Mouse (Mus musculus) ES-Bruce4 (cell line): ENCODE measurements around the gene Xlr4b. TPM values are rescaled to one million over a fixed set of nuclear protein-coding genes. Genes with fewer than 3 reads are reported as not detected.
"Not testable (repeated sequence)": the region's sequence is repeated elsewhere in the genome, so short reads cannot be mapped to it uniquely, and the experiment has no call there.

Experiments
- H3K27ac ChIP-seq: 2 replicates; pipeline ENCODE4 v1.5.1; 2012; ENCODE audit warnings: low read length, inconsistent platforms; ENCODE audit not compliant: insufficient read depth
- H3K27me3 ChIP-seq: 2 replicates; pipeline ENCODE4 v1.6.1; 2012; ENCODE audit warnings: mild to moderate bottlenecking, low read length, inconsistent platforms; ENCODE audit not compliant: control insufficient read depth, poor library complexity, insufficient read depth, severe bottlenecking
- H3K36me3 ChIP-seq: 2 replicates; pipeline ENCODE4 v1.6.1; 2012; ENCODE audit warnings: inconsistent platforms, mild to moderate bottlenecking, low read length, moderate library complexity; ENCODE audit not compliant: control insufficient read depth, poor library complexity, insufficient read depth, severe bottlenecking
- H3K4me1 ChIP-seq: one replicate; pipeline ENCODE4 v1.8.1; 2011; ENCODE audit warnings: low read length; ENCODE audit not compliant: control insufficient read depth, insufficient read depth
- H3K4me3 ChIP-seq: 2 replicates; pipeline ENCODE4 v1.5.1; 2011; ENCODE audit warnings: low read depth, mild to moderate bottlenecking, low read length
- H3K9ac ChIP-seq: 2 replicates; pipeline ENCODE4 v1.6.1; 2012; ENCODE audit warnings: low read depth, mild to moderate bottlenecking, inconsistent platforms; ENCODE audit not compliant: poor library complexity, severe bottlenecking
- H3K9me3 ChIP-seq: replicated peaks from 2 replicates; pipeline ENCODE4 v1.6.1; 2012; ENCODE audit warnings: mild to moderate bottlenecking, low read length, inconsistent platforms; ENCODE audit not compliant: control insufficient read depth, poor library complexity, insufficient read depth, severe bottlenecking
- CTCF ChIP-seq: IDR thresholded peaks from one replicate; pipeline ENCODE4 v1.8.1; 2011; ENCODE audit warnings: low read depth, low read length
- EP300 ChIP-seq: IDR thresholded peaks from 2 replicates; pipeline ENCODE4 v1.6.1; 2011; ENCODE audit warnings: low read depth, low read length; ENCODE audit not compliant: insufficient read depth
- POLR2A ChIP-seq: IDR thresholded peaks from one replicate; pipeline ENCODE4 v1.8.1; 2011; ENCODE audit warnings: low read length; ENCODE audit not compliant: insufficient read depth
- polyA plus RNA-seq: library from polyadenylated mRNA; stranded (reverse); fragments of >200 nt; gene quantifications from 2 replicates; pipeline ENCODE4 v1.2.4, GENCODE M21; 2011; ENCODE audit warnings: low read depth; ENCODE audit not compliant: missing spikeins, insufficient read depth, insufficient read length

Gene Xlr4b
- polyA plus RNA-seq: 0.79 TPM in 1 of 2 replicates, not detected in the other

DNA sequence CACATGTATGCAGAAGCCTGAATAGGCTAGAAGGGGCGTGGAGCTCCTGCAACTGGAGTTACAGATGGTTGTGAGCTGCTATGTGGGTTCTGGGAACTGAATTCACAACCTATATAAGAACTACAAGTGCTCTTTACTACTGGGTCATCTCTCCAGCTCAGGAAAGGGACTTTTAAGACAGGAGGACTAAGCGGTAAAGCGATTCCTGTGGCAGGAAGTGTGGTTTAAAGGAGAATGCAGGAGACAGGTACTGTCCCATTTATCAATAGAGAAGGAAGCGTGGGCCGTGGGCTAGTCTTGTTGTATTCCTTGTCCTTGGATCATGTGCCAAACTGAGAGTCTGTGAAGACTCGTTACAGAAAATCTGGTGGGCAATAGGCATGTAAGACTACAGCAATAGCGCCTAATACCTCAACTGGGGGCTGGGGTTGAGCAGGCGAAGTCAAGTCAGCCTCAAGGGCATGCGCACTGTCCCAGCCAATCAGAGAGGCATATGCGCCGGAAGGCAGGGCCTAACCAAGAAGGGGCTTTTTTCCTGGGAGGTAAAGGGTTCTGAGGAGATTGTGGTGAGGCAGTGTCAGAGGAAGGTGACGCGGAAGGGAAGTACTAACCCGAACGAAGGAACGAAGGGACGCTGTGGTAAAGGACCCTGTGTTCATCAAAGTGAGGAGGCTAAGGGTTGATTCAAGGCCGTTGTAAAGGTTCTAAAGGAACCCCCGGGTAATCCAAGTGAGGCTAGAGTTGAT, at the start of gene Xlr4b:
TSS of gene Xlr4b (plus strand) at position 515 of the 746 bp plus-strand sequence.
- H3K36me3 ChIP-seq, H3K9me3 ChIP-seq, H3K4me1 ChIP-seq, H3K27me3 ChIP-seq, H3K4me3 ChIP-seq, H3K9ac ChIP-seq, H3K27ac ChIP-seq: not testable (repeated sequence)

DNA sequence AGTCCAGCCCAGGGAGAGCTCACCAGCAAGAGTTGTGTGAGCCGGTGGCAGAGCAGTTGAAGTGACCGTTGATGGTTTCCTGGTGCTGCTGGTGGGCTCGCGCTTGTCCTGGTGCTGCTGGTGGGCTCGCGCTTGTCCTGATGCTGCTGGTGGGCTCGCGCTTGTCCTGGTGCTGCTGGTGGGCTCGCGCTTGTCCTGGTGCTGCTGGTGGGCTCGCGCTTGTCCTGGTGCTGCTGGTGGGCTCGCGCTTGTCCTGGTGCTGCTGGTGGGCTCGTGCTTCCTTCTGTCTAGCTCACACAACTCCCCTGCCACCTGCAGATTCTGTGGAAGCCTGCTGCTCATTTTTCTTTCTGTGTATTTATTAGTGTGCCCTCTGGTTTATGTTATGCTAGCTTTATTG, 37.2 kb upstream of the Xlr4b start, which contains the start of gene Spin2d:
TSS of gene Spin2d (minus strand) at position 101 of the 400 bp plus-strand sequence.
- not testable (repeated sequence) for H3K9ac ChIP-seq, H3K4me1 ChIP-seq, H3K9me3 ChIP-seq, H3K27ac ChIP-seq, H3K36me3 ChIP-seq, H3K27me3 ChIP-seq, H3K4me3 ChIP-seq

DNA sequence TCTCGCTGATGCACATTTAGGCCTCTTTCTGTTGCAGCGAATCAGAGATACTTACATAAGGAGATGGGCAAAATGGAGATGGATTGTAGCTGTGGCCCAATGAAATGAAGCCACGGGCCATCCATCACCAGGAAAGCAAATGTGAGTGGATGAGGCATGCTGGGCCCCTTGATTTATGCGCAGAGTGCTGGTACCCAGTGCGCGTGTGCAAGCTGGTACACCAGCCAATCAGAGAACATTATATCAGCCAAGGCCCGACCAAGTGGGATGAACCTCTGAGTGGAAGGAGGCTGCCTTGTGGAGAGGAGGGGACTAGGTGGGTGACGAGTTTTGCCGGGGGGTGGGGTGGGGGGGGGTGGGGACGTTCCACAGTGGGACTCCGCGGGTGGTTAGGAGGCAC, 22.2 kb upstream of the Xlr4b start, which contains the start of gene Xlr3b:
TSS of gene Xlr3b (plus strand) at position 274 of the 400 bp plus-strand sequence.
- not testable (repeated sequence) for H3K36me3 ChIP-seq, H3K27me3 ChIP-seq, H3K9me3 ChIP-seq, H3K27ac ChIP-seq, H3K4me3 ChIP-seq, H3K9ac ChIP-seq, H3K4me1 ChIP-seq

DNA sequence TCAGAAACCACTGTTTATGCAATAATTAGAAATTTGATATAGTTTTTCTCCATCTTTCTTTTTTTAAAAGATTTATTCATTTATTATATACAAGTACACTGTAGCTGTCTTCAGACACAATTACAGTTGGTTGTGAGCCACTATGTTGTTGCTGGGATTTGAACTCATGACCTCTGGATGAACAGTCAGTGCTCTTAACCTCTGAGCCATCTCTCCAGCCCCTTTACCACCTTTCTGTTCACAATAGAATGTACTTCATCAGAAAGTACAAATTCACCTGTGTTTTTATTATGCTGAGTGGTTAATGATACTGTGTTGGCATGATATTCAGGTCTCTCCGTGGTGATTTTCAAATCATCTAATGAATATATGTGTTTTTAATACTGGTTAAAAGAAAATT, 11.2 kb downstream of the Xlr4b start:
- Histone ChIP-seq H3K4me1 (no peaks in the 10 kb centered on the region), H3K27me3 (no peaks in the 10 kb centered on the region), H3K27ac (no peak overlapping the region), H3K4me3 (no peak overlapping the region), H3K9ac (no peak overlapping the region), H3K36me3 (no peaks in the 10 kb centered on the region), H3K9me3 (no peaks in the 10 kb centered on the region)
- TF ChIP-seq EP300 (no peak), POLR2A (no peak), CTCF (no peak)

DNA sequence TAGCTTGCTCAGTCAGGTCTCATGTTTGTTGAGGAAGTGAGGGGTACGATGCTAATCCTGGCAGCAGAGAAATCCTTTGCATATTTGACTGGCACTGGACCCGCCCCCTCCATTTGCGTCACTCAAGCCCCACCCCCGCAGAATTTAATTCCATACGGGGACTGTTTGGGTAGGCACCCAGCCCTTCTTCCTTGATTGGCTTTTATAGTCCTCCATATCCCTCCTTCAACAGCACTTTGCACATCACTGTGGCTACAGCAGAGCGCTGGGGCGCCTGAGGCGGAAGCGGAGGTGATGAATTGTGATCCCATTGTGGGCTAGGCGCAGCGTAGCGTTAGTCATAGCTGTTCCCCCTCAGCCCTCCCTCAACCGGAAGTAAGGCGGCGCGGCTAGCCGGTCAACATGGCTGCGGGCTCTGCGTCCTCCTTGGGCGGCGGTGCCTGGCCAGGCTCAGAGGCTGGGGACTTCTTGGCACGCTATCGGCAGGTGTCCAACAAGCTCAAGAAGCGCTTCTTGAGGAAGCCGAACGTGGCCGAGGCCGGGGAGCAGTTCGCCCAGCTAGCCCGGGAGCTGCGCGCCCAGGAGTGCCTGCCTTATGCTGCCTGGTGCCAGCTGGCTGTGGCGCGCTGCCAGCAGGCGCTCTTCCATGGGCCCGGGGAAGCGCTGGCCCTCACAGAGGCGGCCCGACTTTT, 13.9 kb downstream of the Xlr4b start, which contains the start of gene F8a:
TSS of gene F8a (plus strand) at position 378 of the 692 bp plus-strand sequence.
- Histone ChIP-seq H3K27ac (no peak within 1 kb of the TSS; the same call in 1 of the 2 replicates), H3K36me3 (no peaks in the 10 kb centered on the region), H3K9me3 (no peaks in the 10 kb centered on the region)

DNA sequence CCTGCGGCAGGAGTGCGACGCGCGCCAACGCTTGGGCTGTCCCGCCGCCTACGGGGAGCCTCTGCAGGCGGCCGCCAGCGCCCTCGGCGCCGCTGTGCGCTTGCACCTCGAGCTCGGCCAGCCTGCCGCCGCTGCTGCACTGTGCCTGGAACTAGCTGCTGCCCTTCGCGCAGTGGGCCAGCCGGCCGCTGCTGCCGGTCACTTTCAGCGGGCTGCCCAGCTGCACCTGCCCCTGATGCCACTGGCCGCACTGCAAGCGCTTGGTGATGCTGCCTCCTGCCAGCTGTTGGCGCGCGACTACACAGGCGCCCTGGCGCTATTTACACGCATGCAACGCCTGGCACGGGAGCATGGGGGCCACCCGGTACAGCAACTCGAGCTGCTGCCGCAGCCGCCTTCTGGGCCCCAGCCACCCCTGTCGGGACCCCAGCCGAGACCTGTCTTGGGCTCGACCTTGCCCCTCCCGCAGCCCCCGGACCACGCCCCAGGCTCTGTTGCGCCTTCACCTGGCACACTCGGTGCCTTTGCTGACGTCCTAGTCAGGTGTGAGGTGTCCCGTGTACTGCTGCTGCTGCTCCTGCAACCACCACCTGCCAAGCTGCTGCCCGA, 14.6 kb downstream of the Xlr4b start:
- H3K36me3 ChIP-seq: no peaks in the 10 kb centered on the region
- TF ChIP-seq POLR2A (no peak), EP300 (no peak), CTCF (no peak)
- H3K9ac ChIP-seq: peak overlapping the region; percentile 80
- H3K4me3 ChIP-seq: peak overlapping the region; percentile 65
- no peaks in the 10 kb centered on the region for H3K27me3 ChIP-seq
- H3K9me3 ChIP-seq: no peaks in the 10 kb centered on the region
- H3K27ac ChIP-seq: no peak overlapping the region
- H3K4me1 ChIP-seq: no peaks in the 10 kb centered on the region

More for the DNA sequence above, 13.9 kb downstream of the Xlr4b start, which contains the start of gene F8a:
- TF ChIP-seq EP300: no peak
- peak; percentile 29 for TF ChIP-seq POLR2A
- no peak for TF ChIP-seq CTCF
- peak within 1 kb of the TSS; percentile 65 for H3K4me3 ChIP-seq
- peak within 1 kb of the TSS; percentile 80 for H3K9ac ChIP-seq
- no peaks in the 10 kb centered on the region for H3K4me1 ChIP-seq
- H3K27me3 ChIP-seq: no peaks in the 10 kb centered on the region
